Mouse (Mus musculus) layer of hippocampus, adult 9-11 months (tissue): ENCODE measurements around the gene Osbpl10.
"Not testable (repeated sequence)": the region's sequence is repeated elsewhere in the genome, so short reads cannot be mapped to it uniquely, and the experiment has no call there.

ENCODE experiments used
- DNase-seq: peaks from one replicate; pipeline ENCODE4 v3.0.0; 2022

The Osbpl10 gene

DNA sequence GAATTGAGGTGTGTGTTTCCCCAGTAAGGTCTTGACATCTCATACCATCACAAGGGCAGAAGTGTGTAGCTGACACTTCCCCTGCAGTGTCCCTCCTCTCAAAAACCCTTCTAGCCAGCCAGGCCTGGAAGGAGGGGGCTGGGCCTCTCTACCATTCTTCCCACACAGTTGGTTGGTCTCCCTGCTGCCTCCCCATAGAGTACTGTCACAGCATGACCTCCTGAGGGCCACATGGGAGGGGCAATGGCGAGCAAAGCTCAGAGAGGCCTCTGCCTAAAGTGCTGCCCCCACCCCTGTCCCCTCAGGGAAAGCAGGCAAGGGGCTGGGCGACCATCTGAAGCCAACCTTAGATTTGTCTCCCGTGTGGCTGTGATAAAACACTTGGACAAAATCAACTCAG is 251.8 kb downstream of the Osbpl10 start:
- no peak for DNase-seq

DNA sequence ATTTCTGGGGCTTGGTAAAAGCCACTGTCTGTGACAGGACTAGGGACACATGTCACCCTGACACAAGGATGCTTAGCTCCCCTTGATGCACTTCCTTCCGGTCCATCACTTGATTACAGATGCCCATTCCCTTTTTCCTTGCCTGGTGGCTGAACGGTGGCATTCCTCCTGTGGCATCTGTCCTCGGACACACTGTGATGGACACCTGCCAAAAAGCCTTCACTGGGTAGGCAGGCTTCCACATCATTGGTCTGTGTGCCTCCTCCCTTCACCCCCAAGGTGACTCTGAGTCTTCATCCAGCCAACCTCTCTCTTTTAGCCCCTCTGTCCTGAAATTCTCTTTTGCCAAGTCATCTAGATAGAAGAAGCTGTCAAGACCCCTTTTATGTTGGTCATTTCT is 253.1 kb downstream of the Osbpl10 start:
- no peak for DNase-seq

DNA sequence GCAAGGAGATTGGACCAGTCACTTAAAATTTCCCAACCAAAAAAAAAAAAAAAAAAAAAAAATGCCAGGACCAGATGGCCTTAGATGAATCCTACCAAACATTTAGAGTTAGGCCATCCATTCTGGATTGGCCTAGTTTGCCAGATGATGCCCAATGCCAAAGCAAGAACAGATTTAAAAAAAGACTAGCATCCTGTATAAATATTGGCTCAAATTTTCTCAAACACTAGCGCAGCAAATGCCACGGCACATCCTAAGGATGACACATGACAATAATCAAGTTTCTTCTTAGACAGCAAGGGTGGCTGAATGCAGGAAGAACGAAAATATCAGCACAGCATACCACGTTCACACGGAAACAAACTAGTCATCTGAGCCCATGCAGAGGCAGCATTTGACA is 255.4 kb downstream of the Osbpl10 start:
- no peak for DNase-seq

DNA sequence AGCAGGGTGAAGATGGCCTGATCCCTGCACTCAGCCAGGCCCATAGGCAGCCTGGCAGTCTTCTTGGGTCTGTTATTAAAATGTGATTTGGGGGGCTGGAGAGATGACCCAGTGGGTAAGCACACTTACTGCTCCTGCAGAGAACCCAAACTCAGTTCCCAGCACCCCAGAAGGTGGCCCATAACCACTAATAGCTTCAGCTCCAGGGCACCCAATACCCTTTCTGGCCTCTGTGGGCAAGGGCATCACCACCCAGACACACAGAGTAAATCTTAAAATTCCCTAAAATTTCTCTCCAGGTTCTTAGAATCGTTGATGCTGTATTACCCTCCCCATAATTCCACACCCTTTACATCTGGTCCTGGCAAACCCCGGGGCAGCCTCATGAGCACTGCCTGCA is 256.2 kb downstream of the Osbpl10 start:
- no peak for DNase-seq

DNA sequence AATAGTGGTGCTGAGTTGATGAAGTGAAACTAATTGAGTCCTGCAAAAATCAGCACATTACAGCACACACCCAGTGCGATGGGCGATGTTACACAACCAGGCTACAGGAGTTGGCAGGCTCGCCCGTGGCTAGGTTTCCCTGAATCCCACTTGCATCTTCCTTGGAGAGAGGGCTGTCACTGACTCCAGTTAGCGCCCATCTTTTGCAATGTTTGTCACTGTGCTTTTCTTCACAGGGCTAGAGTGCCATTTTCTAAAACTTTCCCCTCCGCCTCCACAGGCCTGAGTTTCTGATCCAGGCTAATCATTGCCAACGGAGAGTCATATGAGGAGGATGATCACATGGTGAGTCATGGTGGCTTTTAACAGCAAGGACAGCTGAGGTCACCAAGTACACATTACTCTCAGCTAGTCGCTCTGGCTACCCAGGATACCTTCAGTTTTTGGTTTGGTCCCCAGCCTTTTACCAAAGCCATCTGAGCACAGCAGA is 258.0 kb downstream of the Osbpl10 start:
- DNase-seq, result no peak

DNA sequence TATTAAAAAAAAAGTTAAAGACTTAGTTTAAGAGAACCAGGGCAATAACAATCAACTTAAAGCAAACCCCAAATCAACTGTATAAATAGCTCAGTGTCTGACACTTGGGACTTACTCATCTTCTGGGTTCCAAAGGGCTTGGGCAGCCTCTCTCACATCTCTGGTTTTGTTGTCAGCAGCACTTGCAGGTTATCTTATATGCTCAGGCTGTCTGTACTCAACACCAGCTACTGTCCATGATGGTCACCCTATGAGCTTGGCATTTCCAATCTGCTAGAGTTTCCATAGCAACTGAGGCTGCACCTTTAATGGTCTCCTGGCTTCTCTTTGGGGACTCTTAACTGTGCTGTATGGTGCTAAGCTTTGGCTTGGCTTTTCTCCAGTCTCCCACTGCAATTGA is 259.6 kb downstream of the Osbpl10 start:
- no peak for DNase-seq

DNA sequence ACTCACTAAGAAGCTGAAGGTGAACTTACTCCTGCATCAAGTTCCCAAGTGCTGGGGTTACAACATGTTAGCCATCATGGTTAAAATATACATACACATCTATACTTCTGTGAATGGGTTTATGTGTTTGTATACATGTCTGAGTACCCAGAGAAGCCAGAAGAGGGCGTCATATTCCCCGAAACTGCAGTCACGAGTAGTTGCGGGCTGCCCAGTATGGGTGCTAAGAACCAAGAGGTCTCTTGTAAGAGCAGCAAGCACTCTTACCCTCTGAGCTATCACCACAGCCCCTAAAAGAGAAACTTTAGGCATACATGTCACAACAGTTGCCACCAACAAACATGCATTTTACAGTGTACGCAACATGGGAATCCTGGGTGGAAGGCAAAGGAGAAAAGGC is 261.5 kb downstream of the Osbpl10 start:
- DNase-seq, result no peak

DNA sequence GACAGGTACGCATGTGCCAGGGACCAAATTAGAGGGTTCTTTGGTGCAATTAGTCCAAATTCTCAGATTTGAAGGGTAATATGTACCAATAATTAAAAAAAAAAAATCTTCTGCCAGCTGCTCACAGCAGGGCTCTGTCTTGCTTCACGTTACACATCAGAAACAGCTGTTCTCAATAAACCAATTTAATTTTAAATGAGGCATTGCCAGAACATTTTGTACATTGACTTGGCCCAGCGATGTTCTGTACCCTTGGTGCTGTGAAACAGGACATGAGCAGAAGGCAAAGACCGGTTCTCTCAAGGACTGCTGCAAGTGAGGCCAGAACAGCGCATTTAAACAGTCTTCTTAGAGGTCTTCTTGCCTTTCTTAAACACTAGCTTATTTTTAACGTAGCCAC is 265.3 kb downstream of the Osbpl10 start:
- no peak for DNase-seq

DNA sequence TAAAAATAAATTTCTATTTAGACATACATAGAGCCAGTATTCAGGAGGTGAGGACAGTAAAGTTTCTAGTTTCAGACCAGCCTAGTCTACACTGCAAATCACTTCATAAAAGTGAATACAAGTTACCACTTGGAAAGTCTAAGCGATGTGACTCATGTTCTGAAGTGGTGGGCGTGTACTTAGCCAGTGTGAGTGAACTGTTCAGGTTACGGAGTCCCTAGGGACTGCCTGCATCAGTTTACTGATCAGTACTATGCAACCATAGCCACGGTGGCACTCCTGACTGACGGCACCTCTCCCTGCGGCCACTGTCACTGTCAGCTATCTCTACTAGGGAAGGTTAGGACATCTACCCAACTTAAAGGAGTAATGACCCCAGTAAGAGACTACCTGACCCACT is 266.7 kb downstream of the Osbpl10 start:
- no peak for DNase-seq

DNA sequence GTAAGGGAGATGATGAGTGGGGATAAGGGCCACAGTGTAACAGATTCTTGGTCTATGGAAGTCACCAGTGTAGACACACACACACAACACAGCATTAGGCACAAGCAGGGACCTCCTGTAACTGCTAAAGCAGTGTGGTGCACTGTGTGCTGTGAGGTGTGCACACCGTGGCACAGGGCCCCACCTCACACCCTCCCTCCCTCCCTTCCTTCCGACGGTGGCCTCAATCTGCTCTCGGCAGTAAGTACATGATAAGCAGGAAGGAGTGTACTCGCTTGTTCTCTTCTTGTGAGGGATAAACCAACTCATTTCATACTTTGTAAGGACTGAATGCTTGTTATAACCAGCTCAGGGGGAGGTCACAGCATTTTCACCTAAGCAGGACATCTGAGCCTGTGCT is 270.8 kb downstream of the Osbpl10 start:
- DNase-seq, result no peak

DNA sequence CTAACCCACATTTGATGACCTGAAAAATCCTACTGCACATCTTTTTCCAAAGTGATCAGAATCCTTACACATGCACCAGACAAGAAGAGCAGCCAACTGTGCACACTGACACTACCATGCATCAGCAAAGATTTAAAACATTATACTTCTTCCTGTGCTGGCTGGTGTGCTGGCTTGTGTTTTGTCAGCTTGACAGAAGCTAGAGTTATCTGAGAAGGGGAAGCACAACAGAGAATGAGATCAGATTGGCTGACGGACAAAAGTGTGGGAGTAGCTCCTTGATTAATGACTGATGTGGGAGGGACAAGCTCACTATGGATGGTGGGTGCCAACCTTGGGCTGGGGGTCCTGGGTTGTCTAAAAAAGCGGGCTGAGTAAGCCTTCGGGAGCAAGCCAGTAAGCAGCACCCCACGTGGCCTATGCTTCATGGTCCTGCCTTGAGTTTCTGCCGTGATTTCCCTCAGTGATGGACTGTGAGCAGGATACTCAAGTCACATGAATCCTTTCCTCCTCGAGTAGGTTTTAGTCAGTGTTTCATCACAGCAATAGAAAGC is 279.4 kb downstream of the Osbpl10 start:
- peak; percentile 32 for DNase-seq

DNA sequence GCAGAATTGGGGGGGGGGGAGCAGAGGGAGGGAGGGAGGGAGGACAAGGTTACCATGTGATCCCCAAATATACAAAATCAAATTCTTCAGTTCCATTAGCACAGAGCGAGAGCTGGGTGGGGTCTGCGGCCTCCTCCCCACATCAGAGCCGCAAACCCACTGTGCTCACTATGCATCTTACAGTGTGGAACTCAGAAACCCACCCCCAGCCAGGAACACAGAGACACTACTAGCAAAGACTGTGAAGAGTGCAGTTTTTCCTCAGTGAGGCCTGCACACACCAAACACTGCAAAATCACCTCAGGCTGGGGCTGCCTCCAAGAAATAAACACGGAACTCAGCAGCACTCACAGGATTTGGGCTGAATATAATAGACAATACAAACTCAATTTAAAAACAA is 281.5 kb downstream of the Osbpl10 start:
- DNase-seq, result no peak

DNA sequence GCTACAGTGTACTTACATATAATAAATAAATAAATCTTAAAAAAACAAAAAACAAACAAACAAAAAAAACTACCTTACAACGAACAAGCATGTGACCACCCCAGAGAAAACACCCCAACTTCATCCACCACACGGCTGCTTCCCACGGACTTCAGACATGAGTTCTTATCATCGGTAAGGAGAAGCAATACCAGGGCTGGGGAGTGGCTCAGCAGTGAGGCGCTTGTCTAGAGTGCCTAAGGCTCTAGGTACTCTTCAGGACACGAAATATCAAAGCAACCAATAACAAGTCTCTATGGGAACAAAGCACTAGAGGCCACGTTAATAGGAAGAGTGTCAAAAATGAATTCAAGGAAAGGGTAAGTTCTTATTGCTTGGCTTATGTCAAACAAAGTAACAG is 282.1 kb downstream of the Osbpl10 start:
- no peak for DNase-seq

DNA sequence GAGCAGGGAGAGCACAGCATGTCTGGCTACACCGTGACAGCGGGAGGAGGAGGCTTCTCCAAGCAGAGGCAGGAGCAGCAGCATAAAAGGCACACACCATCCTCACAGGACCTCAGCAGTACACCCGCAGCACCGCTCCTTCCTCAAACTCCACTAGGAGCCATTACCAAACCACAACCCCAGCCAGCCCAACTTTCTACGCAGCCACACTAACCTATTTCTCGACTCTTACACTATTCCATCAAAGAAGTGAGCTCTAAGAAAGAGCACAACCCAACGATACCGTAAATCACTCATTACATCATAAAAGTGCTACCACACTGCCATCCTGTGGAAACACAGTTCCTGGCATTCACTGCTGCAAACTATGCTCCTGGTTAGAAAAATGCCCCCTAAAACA is 283.1 kb downstream of the Osbpl10 start:
- peak; percentile 43 for DNase-seq

DNA sequence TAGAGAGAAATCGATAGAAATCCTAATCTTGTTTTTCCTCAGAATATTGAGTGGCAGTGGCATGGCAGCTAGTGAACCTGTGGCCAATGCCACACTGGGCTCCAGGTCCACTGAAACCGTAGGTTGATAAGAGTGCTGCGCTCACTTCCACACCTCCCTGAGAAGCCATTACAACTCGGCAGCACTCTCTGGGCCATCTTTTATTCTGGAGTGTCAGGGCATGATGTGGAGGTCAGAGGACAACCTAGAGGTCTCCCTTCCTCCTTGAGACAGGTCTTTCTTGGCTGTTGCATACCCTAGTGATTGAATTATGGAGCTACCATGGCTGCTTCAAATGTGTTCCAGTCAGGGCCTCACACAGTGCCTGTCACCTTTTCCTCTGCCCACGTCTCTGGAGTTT is 283.5 kb downstream of the Osbpl10 start:
- no peak for DNase-seq

DNA sequence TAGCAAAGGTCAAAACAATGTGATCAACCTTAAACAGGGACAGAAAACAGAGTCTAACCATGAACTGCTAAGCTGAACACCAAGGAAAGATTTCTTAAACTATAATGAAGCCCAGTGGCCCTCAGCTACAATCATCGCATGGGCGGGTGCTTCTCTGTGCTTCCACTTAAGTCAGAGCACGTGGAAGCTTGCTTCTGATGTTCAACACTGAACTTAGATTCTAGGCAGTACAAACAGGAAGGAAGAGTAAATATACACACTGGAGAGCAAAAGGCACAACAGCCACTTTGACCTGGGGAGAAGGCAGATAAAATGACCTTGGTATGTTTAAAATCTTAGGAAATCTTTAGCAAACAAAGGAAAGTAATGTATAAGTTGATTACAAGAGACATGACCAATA is 293.2 kb downstream of the Osbpl10 start:
- DNase-seq, result no peak

DNA sequence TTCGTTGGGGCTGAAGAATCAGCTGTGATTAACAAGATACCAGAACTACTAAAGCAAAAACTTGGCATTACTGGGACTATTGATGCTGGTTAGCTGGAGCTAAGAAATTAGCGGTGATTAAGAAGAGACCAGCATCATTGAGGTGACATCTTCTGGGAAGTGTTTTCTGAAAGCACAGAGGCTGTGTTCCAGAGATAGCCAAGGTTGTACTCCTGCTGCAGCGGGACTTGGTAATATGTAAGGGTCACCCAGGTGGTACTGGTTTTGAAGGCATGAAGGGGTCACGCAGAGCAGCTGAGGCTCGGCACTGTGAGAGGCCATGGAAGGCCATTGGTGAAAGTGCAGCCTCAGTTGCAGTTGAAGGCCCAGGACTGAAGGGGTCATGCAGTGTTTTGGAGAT is 294.1 kb downstream of the Osbpl10 start:
- DNase-seq, result not testable (repeated sequence)

DNA sequence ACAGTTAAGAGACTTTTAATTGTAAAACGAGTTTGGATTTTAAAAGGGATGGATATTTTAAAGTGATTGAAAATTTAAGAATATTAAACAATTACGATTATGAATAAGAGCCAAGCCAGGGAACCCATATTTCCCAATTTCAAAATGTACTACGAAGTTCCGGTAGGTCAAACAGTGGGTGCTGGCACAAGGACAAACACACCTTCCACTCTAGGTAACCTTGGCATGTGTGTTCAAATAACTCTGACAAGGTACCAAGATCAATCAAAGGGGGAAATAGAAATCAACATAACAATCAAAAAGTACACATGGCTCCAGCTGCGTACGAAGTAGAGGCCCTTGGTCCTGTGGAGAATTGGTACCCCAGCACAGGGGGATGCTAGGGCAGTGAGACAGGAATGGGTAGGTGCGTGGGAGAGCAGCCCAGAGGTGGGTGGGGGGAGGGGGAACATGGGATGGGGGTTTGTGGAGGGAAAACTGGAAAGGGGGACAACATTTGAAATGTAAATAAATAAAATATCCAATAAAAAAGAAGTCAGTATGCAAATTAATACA is 294.8 kb downstream of the Osbpl10 start:
- DNase-seq, result no peak

DNA sequence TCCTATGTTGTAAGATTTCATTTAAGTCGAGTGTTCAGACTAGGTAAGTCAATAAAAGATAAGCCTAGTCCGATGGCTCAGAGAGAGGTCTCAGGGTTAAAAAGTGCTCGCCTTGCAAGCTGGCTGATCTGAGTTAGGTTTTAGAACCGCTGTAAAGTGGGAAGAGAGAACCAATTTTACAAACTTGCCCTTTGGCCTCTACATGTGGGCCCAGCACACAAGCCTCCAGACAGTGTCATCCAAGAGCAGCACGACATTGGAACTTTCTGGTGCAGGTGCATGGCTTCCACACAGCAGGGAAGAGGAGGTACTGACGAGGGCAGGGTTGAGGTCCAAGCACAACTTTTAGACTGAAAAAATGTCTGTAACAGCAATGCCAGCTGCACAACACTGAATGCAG is 296.4 kb downstream of the Osbpl10 start:
- no peak for DNase-seq

DNA sequence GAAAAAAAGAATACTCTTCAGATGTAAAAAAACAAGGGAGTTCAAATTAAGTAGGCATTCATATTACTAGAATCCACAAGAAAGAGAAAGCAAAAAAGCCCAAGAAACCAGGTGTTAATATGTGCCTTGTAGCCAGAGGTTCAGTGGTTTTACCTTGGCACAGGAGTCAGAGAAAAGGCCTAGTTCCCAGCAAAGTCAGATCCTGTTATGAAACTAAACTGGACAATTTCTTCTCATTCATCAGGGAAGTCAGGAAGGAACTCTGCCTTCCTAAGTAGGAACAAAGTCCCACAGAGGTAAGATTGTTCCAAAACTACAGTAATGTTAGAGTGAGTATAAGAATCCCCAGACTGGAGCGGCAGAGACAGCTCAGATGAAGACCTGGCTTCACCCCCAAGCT is 300.3 kb downstream of the Osbpl10 start:
- DNase-seq, result no peak
